Mouse (Mus musculus) CD4-positive, CD25-positive, alpha-beta regulatory T cell, adult 2 months (primary cell): ENCODE measurements around the gene Nav2.

Experiments used
- DNase-seq: peaks from one replicate; pipeline ENCODE4 v3.0.0-alpha.2; 2012; ENCODE audit warnings: low read depth, low spot score

The Nav2 gene

GRCm38 (mm10) chr7:49398020-49398516 lies 489.6 kb downstream of the Nav2 start:
- DNase-seq, result no peak

GRCm38 (mm10) chr7:49399314-49399713 lies 490.8 kb downstream of the Nav2 start:
- peak; percentile 73 for DNase-seq

- DNase-seq, result no peak
Measured at GRCm38 (mm10) chr7:49400463-49400862, 491.9 kb downstream of the Nav2 start.

- no peak for DNase-seq
Measured at GRCm38 (mm10) chr7:49402526-49402925, 494.0 kb downstream of the Nav2 start.

GRCm38 (mm10) chr7:49407688-49408087 lies 499.2 kb downstream of the Nav2 start:
- no peak for DNase-seq

- DNase-seq, result no peak
Measured at GRCm38 (mm10) chr7:49408625-49409024, 500.1 kb downstream of the Nav2 start.

- no peak for DNase-seq
Measured at GRCm38 (mm10) chr7:49409265-49409664, 500.7 kb downstream of the Nav2 start.

- DNase-seq, result no peak
Measured at GRCm38 (mm10) chr7:49410188-49410587, 501.7 kb downstream of the Nav2 start.

- no peak for DNase-seq
Measured at GRCm38 (mm10) chr7:49410892-49411291, 502.4 kb downstream of the Nav2 start.

- no peak for DNase-seq
Measured at GRCm38 (mm10) chr7:49411803-49412202, 503.3 kb downstream of the Nav2 start.

- no peak for DNase-seq
Measured at GRCm38 (mm10) chr7:49415131-49415530, 506.6 kb downstream of the Nav2 start.

- DNase-seq, result no peak
Measured at GRCm38 (mm10) chr7:49415716-49416115, 507.2 kb downstream of the Nav2 start.

- DNase-seq, result no peak
Measured at GRCm38 (mm10) chr7:49418841-49419240, 510.3 kb downstream of the Nav2 start.

GRCm38 (mm10) chr7:49420139-49420802 lies 511.8 kb downstream of the Nav2 start:
- DNase-seq, result no peak

- DNase-seq, result no peak
Measured at GRCm38 (mm10) chr7:49421261-49421660, 512.7 kb downstream of the Nav2 start.

GRCm38 (mm10) chr7:49423943-49424342 lies 515.4 kb downstream of the Nav2 start:
- no peak for DNase-seq

GRCm38 (mm10) chr7:49426060-49426459 lies 517.5 kb downstream of the Nav2 start:
- peak; percentile 71 for DNase-seq

- DNase-seq, result peak; percentile 58
Measured at GRCm38 (mm10) chr7:49427843-49428242, 519.3 kb downstream of the Nav2 start.

- peak; percentile 34 for DNase-seq
Measured at GRCm38 (mm10) chr7:49428947-49429346, 520.4 kb downstream of the Nav2 start.

GRCm38 (mm10) chr7:49430808-49431207 lies 522.3 kb downstream of the Nav2 start:
- no peak for DNase-seq

GRCm38 (mm10) chr7:49433945-49434344 lies 525.4 kb downstream of the Nav2 start:
- DNase-seq, result no peak

GRCm38 (mm10) chr7:49436492-49436891 lies 528.0 kb downstream of the Nav2 start:
- no peak for DNase-seq

GRCm38 (mm10) chr7:49437901-49438300 lies 529.4 kb downstream of the Nav2 start:
- DNase-seq, result no peak

- peak; percentile 48 for DNase-seq
Measured at GRCm38 (mm10) chr7:49439136-49439535, 530.6 kb downstream of the Nav2 start.
